ENCODE assay signal across 16 mouse cellular contexts in the genomic region with DNA sequence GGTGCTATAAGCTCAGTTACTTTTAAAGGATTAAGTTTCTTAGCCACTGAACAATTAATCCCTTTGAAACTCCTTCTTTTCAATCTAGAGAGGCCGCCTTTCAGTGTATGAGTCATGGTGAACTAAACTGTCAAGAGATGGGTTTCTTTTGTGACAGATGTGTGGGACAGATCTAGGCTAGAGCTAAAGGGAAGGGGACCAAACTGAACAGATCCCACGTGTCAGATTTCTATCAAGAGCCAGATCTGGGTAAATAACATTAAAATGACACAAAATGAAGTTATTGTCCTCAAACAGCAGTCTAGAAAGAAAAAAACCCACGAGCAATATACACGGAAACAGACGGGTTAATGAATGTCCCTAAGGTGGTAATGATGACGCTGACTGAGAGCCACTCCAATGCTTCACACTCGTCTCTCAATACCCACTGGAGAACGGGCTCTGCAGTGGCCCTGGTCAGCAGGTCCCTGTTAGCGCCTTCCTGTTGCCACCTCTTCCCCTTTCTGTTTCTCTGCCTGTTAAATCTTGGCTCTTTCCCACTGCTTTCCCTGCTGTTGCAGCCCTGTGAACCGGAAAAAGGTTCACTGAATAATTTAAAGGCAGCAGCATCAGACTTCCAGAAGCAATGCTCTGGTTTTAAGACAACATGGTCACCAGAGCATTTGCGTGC. TPM values are rescaled to one million over a fixed set of nuclear protein-coding genes. Genes with fewer than 3 reads are reported as not detected.
DNase-seq lines count a peak whose midpoint lies in the region; ATAC-seq and TF ChIP-seq lines count a peak whose summit lies in the region.
"Had no signal": no experiment of that assay in that cellular context is flagged by ENCODE, and none has a peak within 500 bp of the region (broad histone marks: within the 10 kb centered on the region; RNA-seq: fewer than 3 reads in every experiment).

No protein-coding gene starts in this region.

- no peak overlapping the region for H3K4me3 ChIP-seq in kidney, embryonic 15.5 days (replicated peaks)
- H3K4me3 ChIP-seq in forebrain, postnatal 0 days (ENCODE audit: low read depth, low read length): no peak overlapping the region
- no peak overlapping the region for H3K4me3 ChIP-seq in midbrain, embryonic 15.5 days
- H3K4me3 ChIP-seq: intestine, embryonic 15.5 days; limb, embryonic 10.5 days had no signal

- H3K27ac ChIP-seq in kidney, embryonic 15.5 days: no peak overlapping the region
- no peak overlapping the region for H3K27ac ChIP-seq in forebrain, postnatal 0 days (ENCODE audit: low read depth, low read length)
- no peak overlapping the region for H3K27ac ChIP-seq in midbrain, embryonic 15.5 days
- H3K27ac ChIP-seq: intestine, embryonic 15.5 days; limb, embryonic 10.5 days; liver, embryonic 14.5 days had no signal

- H3K27me3 ChIP-seq in kidney, embryonic 15.5 days: no peaks in the 10 kb centered on the region
- H3K27me3 ChIP-seq in forebrain, postnatal 0 days (ENCODE audit: insufficient read depth, low read length): no peaks in the 10 kb centered on the region
- no peaks in the 10 kb centered on the region for H3K27me3 ChIP-seq in midbrain, embryonic 15.5 days (replicated peaks)
- H3K27me3 ChIP-seq: intestine, embryonic 15.5 days; Patski had no signal

- no peaks in the 10 kb centered on the region for H3K9me3 ChIP-seq in kidney, embryonic 15.5 days (replicated peaks)
- H3K9me3 ChIP-seq in forebrain, postnatal 0 days (ENCODE audit: low read length): no peaks in the 10 kb centered on the region
- no peaks in the 10 kb centered on the region for H3K9me3 ChIP-seq in midbrain, embryonic 15.5 days
- H3K9me3 ChIP-seq: intestine, embryonic 15.5 days; limb, embryonic 10.5 days had no signal

- H3K9ac ChIP-seq in kidney, embryonic 15.5 days: no peak overlapping the region
- no peak overlapping the region for H3K9ac ChIP-seq in forebrain, postnatal 0 days
- H3K9ac ChIP-seq in midbrain, embryonic 15.5 days: no peak overlapping the region
- H3K9ac ChIP-seq: intestine, embryonic 15.5 days; liver, embryonic 14.5 days had no signal

- ATAC-seq in kidney, embryonic 15.5 days (replicated peaks; ENCODE audit: low FRiP score): no peak
- no peak; the same call in 1 of the 2 replicates for ATAC-seq in forebrain, postnatal 0 days
- no peak for ATAC-seq in midbrain, embryonic 15.5 days (replicated peaks)
- ATAC-seq: intestine, embryonic 15.5 days; Patski had no signal

- DNase-seq in kidney, adult 11 months: peak; percentile 4
- peak; percentile 59 for DNase-seq in brain, embryonic 14.5 days (ENCODE audit: low read depth)
- DNase-seq in forebrain, postnatal 0 days: peak; percentile 13
- DNase-seq in MN1 (ENCODE audit: low spot score): no peak
- no peak for DNase-seq in heart, postnatal 25 days (ENCODE audit: low spot score)
- DNase-seq: cerebellum, adult 8-10 months; heart, adult 18-20 months; lung, postnatal 14 days; right cerebral cortex, postnatal 14 days; thymus, postnatal 14 days had no signal

- no peaks in the 10 kb centered on the region for H3K36me3 ChIP-seq in kidney, embryonic 15.5 days
- H3K36me3 ChIP-seq in forebrain, postnatal 0 days (ENCODE audit: insufficient read depth): no peaks in the 10 kb centered on the region
- no peaks in the 10 kb centered on the region for H3K36me3 ChIP-seq in midbrain, embryonic 15.5 days (replicated peaks)
- H3K36me3 ChIP-seq: intestine, embryonic 15.5 days; limb, embryonic 10.5 days had no signal

- no peak for TF ChIP-seq CTCF in brain, embryonic 14.5 days (IDR thresholded peaks at IDR 0.05; ENCODE audit: borderline replicate concordance, extremely low read depth, insufficient read depth, insufficient read length)
- no peak for TF ChIP-seq CTCF in forebrain, postnatal 0 days (IDR thresholded peaks at IDR 0.05; ENCODE audit: low read depth)

- WGBS in kidney, embryonic 15.5 days: 48% methylated on average over 11 of the region's 11 CpGs
- WGBS in forebrain, postnatal 0 days: 24% methylated on average over 11 of the region's 11 CpGs
- WGBS in midbrain, embryonic 15.5 days: 28% methylated on average over 11 of the region's 11 CpGs

- H3K4me1 ChIP-seq in kidney, embryonic 15.5 days: peaks cover 9% of the 10 kb centered on the region; the same call in 1 of the 2 replicates
- H3K4me1 ChIP-seq in forebrain, postnatal 0 days (ENCODE audit: insufficient read depth): peaks cover 16% of the 10 kb centered on the region
- H3K4me1 ChIP-seq in midbrain, embryonic 15.5 days: peaks cover 12% of the 10 kb centered on the region
- H3K4me1 ChIP-seq: intestine, embryonic 15.5 days; limb, embryonic 10.5 days had no signal

- H3K4me2 ChIP-seq in kidney, embryonic 15.5 days: no peak overlapping the region
- no peak overlapping the region for H3K4me2 ChIP-seq in forebrain, postnatal 0 days (ENCODE audit: low read depth)
- H3K4me2 ChIP-seq in midbrain, embryonic 15.5 days: peak overlapping the region; percentile 14; the same call in 1 of the 2 replicates
- H3K4me2 ChIP-seq: intestine, embryonic 15.5 days had no signal

- intact Hi-C loops in heart, postnatal 25 days (cut with DNase I): no loop called here

- TF ChIP-seq POLR2A in brain, embryonic 14.5 days (IDR thresholded peaks at IDR 0.05; ENCODE audit: borderline replicate concordance, extremely low read depth, insufficient read depth, insufficient read length, poor library complexity, severe bottlenecking): no peak

RNA-seq across cellular contexts. Expression of gene Rab3gap2, which starts 52.7 kb away (rescaled TPM):
- polyA plus RNA-seq in kidney, embryonic 15.5 days (2015; fragmentation: Nextera tagmentation; extraction: Ambion mirVana): 20.2 and 20.9 TPM in 2 replicates
- 43.4 and 44.9 TPM in 2 replicates for polyA plus RNA-seq in brain, embryonic 14.5 days (2012; rRNA removed)
- 30.2 and 37.3 TPM in 2 replicates for total RNA-seq in forebrain, postnatal 0 days (2014; rRNA removed)
- 13.3 and 19.5 TPM in 2 replicates for polyA plus RNA-seq in forebrain, postnatal 0 days (2015; fragmentation: Nextera tagmentation; extraction: Ambion mirVana)
- polyA plus RNA-seq in midbrain, embryonic 15.5 days (2015; fragmentation: Nextera tagmentation; extraction: Ambion mirVana): 25.0 and 26.9 TPM in 2 replicates
- 10 to 100 TPM; 20.6 to 20.7 TPM for total RNA-seq in heart, postnatal 25 days (2021)

Comparison
In these comparisons a context has a peak if more than half of its experiments do, and no peak if none do; other contexts are left out.
1. DNase-seq: peak in kidney, adult 11 months (single experiment), brain, embryonic 14.5 days (single experiment) and forebrain, postnatal 0 days (single experiment); none in MN1 (single experiment) and heart, postnatal 25 days (single experiment).